Comparison of ENCODE assay signal across 8 mouse cellular contexts in genomic region chr4:116150156-116150861, GRCm38 (mm10). TPM values are rescaled to one million over a fixed set of nuclear protein-coding genes. Genes with fewer than 3 reads are reported as not detected.
DNase-seq lines count a peak whose midpoint lies in the region; ATAC-seq and TF ChIP-seq lines count a peak whose summit lies in the region.

No protein-coding gene starts in this region.

- H3K9me3 ChIP-seq in hindbrain, embryonic 14.5 days (ENCODE audit: control insufficient read depth, low read length) = no peaks in the 10 kb centered on the region
- H3K9me3 ChIP-seq in limb, embryonic 13.5 days = no peaks in the 10 kb centered on the region
- no peaks in the 10 kb centered on the region for H3K9me3 ChIP-seq in midbrain, embryonic 12.5 days

- peak; percentile 48 to 64 for DNase-seq in left cerebral cortex, adult 18-20 months (ENCODE audit: low spot score in 2 of 2)
- no peak for DNase-seq in left cerebral cortex, adult 11 months (ENCODE audit: low spot score)
- peak; percentile 83 to 86 for DNase-seq in cerebellum, postnatal 10 days
- DNase-seq in gastrocnemius, adult 2 months = peak; percentile 87
- peak; percentile 71 for DNase-seq in hindbrain, embryonic 14.5 days (ENCODE audit: low spot score)
- DNase-seq in spleen, adult 12 weeks (ENCODE audit: low spot score) = peak; percentile 71

- peak overlapping the region; percentile 98 for H3K27ac ChIP-seq in gastrocnemius, adult 2 months
- H3K27ac ChIP-seq in hindbrain, embryonic 14.5 days = peak overlapping the region; percentile 93
- H3K27ac ChIP-seq in limb, embryonic 13.5 days = peak overlapping the region; percentile 84
- peak overlapping the region; percentile 86 for H3K27ac ChIP-seq in midbrain, embryonic 12.5 days (replicated peaks)

- no peaks in the 10 kb centered on the region for H3K27me3 ChIP-seq in hindbrain, embryonic 14.5 days (ENCODE audit: control insufficient read depth, insufficient read depth, low read length)
- no peaks in the 10 kb centered on the region for H3K27me3 ChIP-seq in limb, embryonic 13.5 days
- 0 out of 2 replicates have a peak, but pooled peaks cover 2% of the 10 kb centered on the region for H3K27me3 ChIP-seq in midbrain, embryonic 12.5 days

- peak overlapping the region; percentile 75 for H3K4me2 ChIP-seq in hindbrain, embryonic 14.5 days (replicated peaks)
- H3K4me2 ChIP-seq in limb, embryonic 13.5 days (replicated peaks) = peak overlapping the region; percentile 88
- peak overlapping the region; percentile 71 for H3K4me2 ChIP-seq in midbrain, embryonic 12.5 days (replicated peaks)

- ATAC-seq in hindbrain, embryonic 14.5 days (ENCODE audit: low FRiP score) = peak; percentile 88
- ATAC-seq in limb, embryonic 13.5 days (ENCODE audit: low FRiP score, low read depth) = peak; percentile 93
- ATAC-seq in midbrain, embryonic 12.5 days (ENCODE audit: low FRiP score, low read depth) = peak; percentile 94

- intact Hi-C loops in gastrocnemius, adult 2 months (cut with DNase I) = no loop called here

- peaks cover 33% of the 10 kb centered on the region for H3K36me3 ChIP-seq in hindbrain, embryonic 14.5 days (replicated peaks; ENCODE audit: control insufficient read depth, insufficient read depth)
- peaks cover 39% of the 10 kb centered on the region for H3K36me3 ChIP-seq in limb, embryonic 13.5 days
- H3K36me3 ChIP-seq in midbrain, embryonic 12.5 days = peaks cover 38% of the 10 kb centered on the region

- TF ChIP-seq CTCF in gastrocnemius, adult 2 months (IDR thresholded peaks at IDR 0.05) = no peak

- peak overlapping the region; percentile 95 for H3K4me3 ChIP-seq in gastrocnemius, adult 2 months
- peak overlapping the region; percentile 80 for H3K4me3 ChIP-seq in hindbrain, embryonic 14.5 days (replicated peaks; ENCODE audit: low read length)
- H3K4me3 ChIP-seq in limb, embryonic 13.5 days = peak overlapping the region; percentile 77
- H3K4me3 ChIP-seq in midbrain, embryonic 12.5 days = peak overlapping the region; percentile 74

- peak overlapping the region; percentile 96 for H3K9ac ChIP-seq in hindbrain, embryonic 14.5 days
- H3K9ac ChIP-seq in limb, embryonic 13.5 days = peak overlapping the region; percentile 94
- H3K9ac ChIP-seq in midbrain, embryonic 12.5 days (replicated peaks) = peak overlapping the region; percentile 91

- peaks cover 14% of the 10 kb centered on the region for H3K4me1 ChIP-seq in hindbrain, embryonic 14.5 days (replicated peaks; ENCODE audit: control insufficient read depth, insufficient read depth, low read length)
- H3K4me1 ChIP-seq in limb, embryonic 13.5 days = peaks cover 14% of the 10 kb centered on the region
- H3K4me1 ChIP-seq in midbrain, embryonic 12.5 days = peaks cover 16% of the 10 kb centered on the region

- WGBS in hindbrain, embryonic 14.5 days = under 1% methylated on average over 69 of the region's 73 CpGs
- under 1% methylated on average over 60 of the region's 73 CpGs for WGBS in limb, embryonic 13.5 days
- under 1% methylated on average over 57 of the region's 73 CpGs for WGBS in midbrain, embryonic 12.5 days

RNA-seq across cellular contexts. Expression of gene Lurap1, which starts 0.8 kb away (rescaled TPM):
- total RNA-seq in left cerebral cortex, adult 18-20 months (2021) = 10 to 100 TPM; 36.7 to 37.7 TPM
- total RNA-seq in gastrocnemius, adult 2 months (2021) = 1 to 10 TPM; 4.9 to 6.9 TPM
- polyA plus RNA-seq in hindbrain, embryonic 14.5 days (2014; fragmentation: Nextera tagmentation; extraction: Ambion mirVana) = 2.7 and 3.2 TPM in 2 replicates
- polyA plus RNA-seq in limb, embryonic 13.5 days (2015; fragmentation: Nextera tagmentation; extraction: Ambion mirVana) = 2.3 and 2.6 TPM in 2 replicates
- polyA plus RNA-seq in midbrain, embryonic 12.5 days (2016; fragmentation: Nextera tagmentation; extraction: Ambion mirVana) = 1.8 and 1.9 TPM in 2 replicates

RNA-seq across cellular contexts. Expression of gene Tspan1, which starts 17.1 kb away (rescaled TPM):
- total RNA-seq in left cerebral cortex, adult 18-20 months (2021) = under 1 TPM in 1 of 2 experiments, not detected in 1; 0.33 TPM
- total RNA-seq in gastrocnemius, adult 2 months (2021) = under 1 TPM in 1 of 2 experiments, not detected in 1; 0.17 TPM
- polyA plus RNA-seq in hindbrain, embryonic 14.5 days (2014; fragmentation: Nextera tagmentation; extraction: Ambion mirVana) = 0.21 TPM in 2 replicates
- 0.10 TPM in 1 of 2 replicates, not detected in the other for polyA plus RNA-seq in limb, embryonic 13.5 days (2015; fragmentation: Nextera tagmentation; extraction: Ambion mirVana)
- polyA plus RNA-seq in midbrain, embryonic 12.5 days (2016; fragmentation: Nextera tagmentation; extraction: Ambion mirVana) = 0.09 TPM in 1 of 2 replicates, not detected in the other

RNA-seq across cellular contexts. Expression of gene 1700042G07Rik, which starts 22.9 kb away (rescaled TPM):
- total RNA-seq in left cerebral cortex, adult 18-20 months (2021) = not detected
- not detected for total RNA-seq in gastrocnemius, adult 2 months (2021)
- not detected in 2 replicates for polyA plus RNA-seq in hindbrain, embryonic 14.5 days (2014; fragmentation: Nextera tagmentation; extraction: Ambion mirVana)
- polyA plus RNA-seq in limb, embryonic 13.5 days (2015; fragmentation: Nextera tagmentation; extraction: Ambion mirVana) = not detected in 2 replicates
- not detected in 2 replicates for polyA plus RNA-seq in midbrain, embryonic 12.5 days (2016; fragmentation: Nextera tagmentation; extraction: Ambion mirVana)

RNA-seq across cellular contexts. Expression of gene Gm49337, which starts 22.9 kb away (rescaled TPM):
- 1 to 10 TPM; 2.3 to 5.9 TPM for total RNA-seq in left cerebral cortex, adult 18-20 months (2021)
- total RNA-seq in gastrocnemius, adult 2 months (2021) = under 1 TPM in 1 of 2 experiments, not detected in 1; 0.47 TPM
- not detected in 2 replicates for polyA plus RNA-seq in hindbrain, embryonic 14.5 days (2014; fragmentation: Nextera tagmentation; extraction: Ambion mirVana)
- polyA plus RNA-seq in limb, embryonic 13.5 days (2015; fragmentation: Nextera tagmentation; extraction: Ambion mirVana) = not detected in 2 replicates
- polyA plus RNA-seq in midbrain, embryonic 12.5 days (2016; fragmentation: Nextera tagmentation; extraction: Ambion mirVana) = 0.13 TPM in 1 of 2 replicates, not detected in the other

RNA-seq across cellular contexts. Expression of gene Pomgnt1, which starts 26.7 kb away (rescaled TPM):
- 10 to 100 TPM; 77.7 to 83.0 TPM for total RNA-seq in left cerebral cortex, adult 18-20 months (2021)
- total RNA-seq in gastrocnemius, adult 2 months (2021) = 10 to 100 TPM; 47.9 to 50.7 TPM
- polyA plus RNA-seq in hindbrain, embryonic 14.5 days (2014; fragmentation: Nextera tagmentation; extraction: Ambion mirVana) = 72.1 and 73.8 TPM in 2 replicates
- polyA plus RNA-seq in limb, embryonic 13.5 days (2015; fragmentation: Nextera tagmentation; extraction: Ambion mirVana) = 63.4 and 69.0 TPM in 2 replicates
- polyA plus RNA-seq in midbrain, embryonic 12.5 days (2016; fragmentation: Nextera tagmentation; extraction: Ambion mirVana) = 60.9 and 67.9 TPM in 2 replicates
